Mouse (Mus musculus): ENCODE results near the gene Klhl35.

Gene Klhl35

GRCm38 (mm10) chr7:99516092-99516813, 50.4 kb downstream of the Klhl35 start:
- no peaks in the 10 kb centered on the region for H3K36me3 ChIP-seq (ENCODE audit: insufficient read depth, low read length)
- H3K4me3 ChIP-seq (replicated peaks; ENCODE audit: low read length) = no peak overlapping the region
- H3K9me3 ChIP-seq (ENCODE audit: low read length) = no peaks in the 10 kb centered on the region
- no peak for TF ChIP-seq CTCF (conservative IDR thresholded peaks at IDR 0.05; ENCODE audit: low read length)
- no peaks in the 10 kb centered on the region for H3K27me3 ChIP-seq (ENCODE audit: insufficient read depth, low read length)
- H3K4me1 ChIP-seq (replicated peaks; ENCODE audit: low read depth, low read length) = peaks cover 28% of the 10 kb centered on the region

GRCm38 (mm10) chr7:99516814-99517157, 51.0 kb downstream of the Klhl35 start:
- H3K4me3 ChIP-seq (replicated peaks; ENCODE audit: low read length) = no peak overlapping the region
- no peaks in the 10 kb centered on the region for H3K36me3 ChIP-seq (ENCODE audit: insufficient read depth, low read length)
- no peaks in the 10 kb centered on the region for H3K9me3 ChIP-seq (ENCODE audit: low read length)
- H3K27me3 ChIP-seq (ENCODE audit: insufficient read depth, low read length) = no peaks in the 10 kb centered on the region
- TF ChIP-seq NANOG (IDR thresholded peaks at IDR 0.05; ENCODE audit: borderline replicate concordance, low read length) (no peak), CTCF (conservative IDR thresholded peaks at IDR 0.05; ENCODE audit: low read length) (no peak), POU5F1 (IDR thresholded peaks at IDR 0.05; ENCODE audit: borderline replicate concordance, low read length) (no peak)
- H3K4me1 ChIP-seq (replicated peaks; ENCODE audit: low read depth, low read length) = peaks cover 28% of the 10 kb centered on the region

- Histone ChIP-seq H3K4me1 (replicated peaks; ENCODE audit: low read depth, low read length) (peaks cover 28% of the 10 kb centered on the region), H3K27me3 (ENCODE audit: insufficient read depth, low read length) (no peaks in the 10 kb centered on the region), H3K36me3 (ENCODE audit: insufficient read depth, low read length) (no peaks in the 10 kb centered on the region), H3K9me3 (ENCODE audit: low read length) (no peaks in the 10 kb centered on the region), H3K4me3 (replicated peaks; ENCODE audit: low read length) (no peak overlapping the region)
- TF ChIP-seq CTCF (conservative IDR thresholded peaks at IDR 0.05; ENCODE audit: low read length) = no peak
- no peak for TF ChIP-seq POU5F1 (IDR thresholded peaks at IDR 0.05; ENCODE audit: borderline replicate concordance, low read length)
- TF ChIP-seq NANOG (IDR thresholded peaks at IDR 0.05; ENCODE audit: borderline replicate concordance, low read length) = no peak; the same call in 1 of the 2 replicates
Measured at GRCm38 (mm10) chr7:99518954-99519644, 53.3 kb downstream of the Klhl35 start.

- Histone ChIP-seq H3K36me3 (ENCODE audit: insufficient read depth, low read length) (no peaks in the 10 kb centered on the region), H3K9me3 (ENCODE audit: low read length) (no peaks in the 10 kb centered on the region), H3K4me3 (replicated peaks; ENCODE audit: low read length) (no peak overlapping the region), H3K27me3 (ENCODE audit: insufficient read depth, low read length) (no peaks in the 10 kb centered on the region), H3K4me1 (replicated peaks; ENCODE audit: low read depth, low read length) (peaks cover 17% of the 10 kb centered on the region)
- TF ChIP-seq NANOG (IDR thresholded peaks at IDR 0.05; ENCODE audit: borderline replicate concordance, low read length) = no peak
- TF ChIP-seq POU5F1 (IDR thresholded peaks at IDR 0.05; ENCODE audit: borderline replicate concordance, low read length) = no peak
- no peak for TF ChIP-seq CTCF (conservative IDR thresholded peaks at IDR 0.05; ENCODE audit: low read length)
Measured at GRCm38 (mm10) chr7:99523121-99523520, 57.3 kb downstream of the Klhl35 start.

Measured in E14TG2a.4 (cell line).